Mouse (Mus musculus) cortical plate, adult 2 months (tissue): ENCODE results near the gene 1810024B03Rik. TPM values are rescaled to one million over a fixed set of nuclear protein-coding genes. Genes with fewer than 3 reads are reported as not detected.

Experiments used
- H3K27ac ChIP-seq: fragments of 200-500 bp; 2 replicates; pipeline ENCODE4 v1.5.1; 2012; ENCODE audit warnings: low read length, control low read depth, inconsistent platforms; ENCODE audit not compliant: insufficient read depth
- H3K4me1 ChIP-seq: fragments of 200-500 bp; 2 replicates; pipeline ENCODE4 v1.6.1; 2011; ENCODE audit warnings: low read length; ENCODE audit not compliant: control insufficient read depth, insufficient read depth
- H3K4me3 ChIP-seq: fragments of 200-500 bp; 2 replicates; pipeline ENCODE4 v1.5.1; 2011; ENCODE audit warnings: mild to moderate bottlenecking, low read length, control low read depth; ENCODE audit not compliant: insufficient read depth
- CTCF ChIP-seq: fragments of 200-500 bp; IDR thresholded peaks from 2 replicates; pipeline ENCODE4 v1.5.1; 2011; ENCODE audit warnings: mild to moderate bottlenecking, control low read depth, low read length; ENCODE audit not compliant: insufficient read depth; ENCODE audit errors: extremely low read depth
- POLR2A ChIP-seq: fragments of 200-500 bp; IDR thresholded peaks from 2 replicates; pipeline ENCODE4 v1.6.1; 2011; ENCODE audit warnings: mild to moderate bottlenecking, low read length, control low read depth; ENCODE audit not compliant: insufficient read depth; ENCODE audit errors: extremely low read depth
- polyA plus RNA-seq: library from polyadenylated mRNA; depleted of rRNA; stranded (reverse); fragments of >200 nt; gene quantifications from 2 replicates; pipeline ENCODE4 v1.2.3, GENCODE M21; 2012; rRNA removed

1810024B03Rik gene
- polyA plus RNA-seq, 1 experiment: 1.8 TPM

DNA sequence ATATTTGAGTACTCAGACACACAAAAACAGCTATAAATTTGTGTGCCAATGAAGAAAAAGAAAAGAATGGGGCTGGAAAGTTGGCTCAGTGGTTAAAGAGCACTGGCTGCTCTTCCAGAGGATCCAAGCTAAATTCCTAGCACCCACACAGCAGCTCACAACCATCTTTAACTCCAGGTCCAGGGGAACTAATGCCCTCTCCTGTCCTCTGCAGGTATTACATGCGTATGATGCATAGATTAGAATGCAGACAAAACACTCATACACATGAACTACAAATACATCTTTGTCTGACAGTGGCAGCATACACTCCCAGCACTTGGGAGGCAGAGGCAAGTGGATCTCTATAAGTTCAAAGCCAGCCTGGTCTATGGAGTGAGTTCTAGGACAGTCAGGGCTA lies 68.5 kb downstream of the 1810024B03Rik start:
- Histone ChIP-seq H3K4me3 (no peak overlapping the region), H3K27ac (no peak overlapping the region), H3K4me1 (no peaks in the 10 kb centered on the region)
- no peak for TF ChIP-seq POLR2A
- TF ChIP-seq CTCF: no peak

DNA sequence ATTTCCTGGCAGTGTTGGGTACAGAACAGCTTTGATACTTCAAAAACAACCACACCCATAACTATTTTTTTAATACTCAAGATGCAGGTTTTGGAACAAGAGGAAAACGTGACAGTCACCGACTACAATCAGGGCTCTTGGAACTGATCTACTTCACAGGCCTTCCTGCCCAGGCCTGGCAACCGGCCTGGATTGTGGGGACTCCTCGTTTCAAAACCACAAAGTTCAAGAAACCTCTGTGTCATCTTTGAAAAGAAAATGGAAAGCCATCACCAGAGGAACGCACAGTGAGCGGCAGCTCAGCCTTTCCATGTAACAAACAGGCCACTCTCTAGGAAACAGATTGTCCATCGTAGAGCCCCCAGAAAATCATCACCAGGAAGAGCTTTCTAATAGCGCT lies 69.0 kb downstream of the 1810024B03Rik start:
- H3K4me1 ChIP-seq: no peaks in the 10 kb centered on the region
- no peak overlapping the region for H3K27ac ChIP-seq
- no peak overlapping the region for H3K4me3 ChIP-seq
- TF ChIP-seq POLR2A (no peak), CTCF (no peak)

DNA sequence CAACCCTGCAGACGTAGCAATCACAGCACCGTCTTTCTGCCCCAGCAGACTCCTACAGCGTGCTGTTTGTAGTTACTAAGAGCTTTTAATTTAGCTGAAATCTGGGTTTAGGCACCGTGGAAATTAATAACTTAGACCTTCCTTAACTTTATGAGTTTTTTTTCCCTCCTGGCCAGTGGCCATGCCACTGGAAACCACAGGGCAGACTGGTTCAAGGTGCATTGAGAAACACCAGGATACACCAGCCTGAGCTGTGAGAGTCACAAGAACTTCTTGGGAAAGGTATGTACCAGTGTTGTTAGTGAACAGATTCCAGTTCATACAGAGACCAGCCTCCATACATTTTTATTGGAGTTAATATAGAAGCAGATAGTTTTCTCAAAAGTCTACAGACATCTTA lies 69.6 kb downstream of the 1810024B03Rik start:
- H3K4me3 ChIP-seq: no peak overlapping the region
- TF ChIP-seq POLR2A (no peak), CTCF (no peak)

DNA sequence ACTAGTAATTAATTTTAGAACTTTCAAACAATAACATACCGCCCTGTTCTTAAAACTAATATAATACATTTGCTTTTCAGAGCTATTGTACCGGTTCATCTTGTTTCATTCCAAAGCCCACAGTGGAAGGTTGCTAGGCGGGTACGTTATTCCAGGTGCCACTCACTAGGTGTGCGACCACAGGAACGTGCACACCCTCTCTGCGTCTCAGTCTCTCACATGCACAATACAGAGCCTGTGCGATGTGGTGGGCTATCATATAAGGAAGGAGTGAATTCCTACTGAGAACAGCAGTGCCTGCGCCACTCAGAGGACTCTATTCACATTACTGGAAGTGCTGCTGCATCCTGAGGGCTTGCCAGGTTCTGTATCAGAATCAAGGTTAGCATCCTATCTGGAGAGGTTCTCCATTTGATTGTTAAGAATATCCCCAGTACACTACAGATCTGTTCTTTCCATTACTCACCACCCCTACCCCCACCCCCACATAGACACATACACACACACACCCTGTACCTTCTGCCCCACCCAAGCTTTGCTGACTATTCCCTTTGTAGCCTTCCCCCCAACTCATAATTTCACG lies 70.2 kb downstream of the 1810024B03Rik start:
- Histone ChIP-seq H3K4me3 (no peak overlapping the region), H3K4me1 (no peaks in the 10 kb centered on the region), H3K27ac (no peak overlapping the region)
- TF ChIP-seq CTCF (no peak), POLR2A (no peak)

More for the DNA sequence above, 69.6 kb downstream of the 1810024B03Rik start:
- no peak overlapping the region for H3K27ac ChIP-seq
- no peaks in the 10 kb centered on the region for H3K4me1 ChIP-seq

DNA sequence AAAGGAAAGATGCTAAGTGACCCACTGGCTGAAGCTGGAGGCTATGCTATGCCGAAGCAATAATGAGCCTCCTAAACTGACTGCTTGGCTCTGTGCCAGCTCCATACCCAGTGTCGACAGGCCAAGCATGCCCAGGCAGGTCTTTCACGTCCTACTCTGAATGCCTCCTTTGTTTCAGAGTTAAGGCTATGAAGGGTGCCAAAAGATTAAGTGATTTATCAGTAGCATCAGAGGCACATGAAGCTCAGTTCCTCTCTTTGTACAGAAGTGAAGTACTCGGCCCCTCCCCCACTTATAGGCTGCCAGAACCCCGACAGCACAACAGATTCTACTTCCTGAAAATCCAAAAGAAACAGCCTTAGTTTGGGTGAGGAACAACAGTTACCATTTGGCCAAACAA lies 71.1 kb downstream of the 1810024B03Rik start:
- Histone ChIP-seq H3K4me3 (no peak overlapping the region), H3K27ac (no peak overlapping the region), H3K4me1 (no peaks in the 10 kb centered on the region)
- TF ChIP-seq POLR2A (no peak), CTCF (no peak)

Other genes with a start within 250 kb of the 1810024B03Rik start
- 7.4 and 8.3 TPM in 2 replicates for gene Ap4e1, start 199.6 kb downstream of the 1810024B03Rik start, polyA plus RNA-seq
- gene Blvra, start 137.6 kb downstream of the 1810024B03Rik start, polyA plus RNA-seq: 23.7 and 26.5 TPM in 2 replicates
- 1.6 and 2.2 TPM in 2 replicates for gene Ncaph, start 74.3 kb downstream of the 1810024B03Rik start, polyA plus RNA-seq
- gene Itpripl1, start 64.8 kb downstream of the 1810024B03Rik start, polyA plus RNA-seq: 1.5 and 2.0 TPM in 2 replicates
- 61.7 and 62.3 TPM in 2 replicates for gene Snrnp200, start 106 bp upstream of the 1810024B03Rik start, polyA plus RNA-seq
- gene Ciao1, start 39.5 kb upstream of the 1810024B03Rik start, polyA plus RNA-seq: 72.2 and 79.1 TPM in 2 replicates
- 65.2 and 70.5 TPM in 2 replicates for gene Tmem127, start 39.6 kb upstream of the 1810024B03Rik start, polyA plus RNA-seq
- 96.1 and 97.6 TPM in 2 replicates for gene Stard7, start 61.9 kb upstream of the 1810024B03Rik start, polyA plus RNA-seq
- gene Dusp2, start 127.9 kb upstream of the 1810024B03Rik start, polyA plus RNA-seq: 1.6 and 1.8 TPM in 2 replicates
- gene Astl, start 130.4 kb upstream of the 1810024B03Rik start, polyA plus RNA-seq: not detected in 2 replicates
- 0.11 and 0.25 TPM in 2 replicates for gene Adra2b, start 154.9 kb upstream of the 1810024B03Rik start, polyA plus RNA-seq
- 0.13 and 0.25 TPM in 2 replicates for gene Gpat2, start 216.9 kb upstream of the 1810024B03Rik start, polyA plus RNA-seq
- gene Fahd2a, start 236.3 kb upstream of the 1810024B03Rik start, polyA plus RNA-seq: 37.4 and 38.2 TPM in 2 replicates